Mouse (Mus musculus) stomach, embryonic 14.5 days (tissue): ENCODE measurements at regions not wholly inside any gene's neighbourhood (a gene's known extent, or its start where the extent isn't known, plus 50 kb on each side); places are given as distances from the start of the nearest gene placed in this dataset.

ENCODE experiments used
- ATAC-seq: fragments of 200-750 bp; cut with Nextera tagmentation; 2 replicates; pipeline ENCODE4 v1.8.0; 2017; ENCODE audit warnings: low read depth, moderate TSS enrichment; ENCODE audit not compliant: insufficient number of reproducible peaks, insufficient read depth, low FRiP score
- H3K27ac ChIP-seq: fragments of 300-500 bp; sonication (generic); 2 replicates; pipeline ENCODE4 v1.5.1; 2014; ENCODE audit warnings: mild to moderate bottlenecking, low read length, moderate library complexity, mixed read lengths
- H3K27me3 ChIP-seq: fragments of 300-500 bp; sonication (generic); 2 replicates; pipeline ENCODE4 v1.6.1; 2014; ENCODE audit warnings: low read length, control low read depth, mixed read lengths; ENCODE audit not compliant: control insufficient read depth, insufficient read depth
- H3K36me3 ChIP-seq: fragments of 300-500 bp; sonication (generic); 2 replicates; pipeline ENCODE4 v1.6.1; 2014; ENCODE audit warnings: mild to moderate bottlenecking, control low read depth, low read length, moderate library complexity, mixed read lengths; ENCODE audit not compliant: control insufficient read depth, insufficient read depth
- H3K4me1 ChIP-seq: fragments of 300-500 bp; sonication (generic); 2 replicates; pipeline ENCODE4 v1.6.1; 2014; ENCODE audit warnings: low read length, control low read depth, mixed read lengths; ENCODE audit not compliant: control insufficient read depth, insufficient read depth
- H3K4me2 ChIP-seq: fragments of 300-500 bp; sonication (generic); replicated peaks from 2 replicates; pipeline ENCODE4 v1.6.1; 2014; ENCODE audit warnings: low read depth, low read length, control low read depth
- H3K4me3 ChIP-seq: fragments of 300-500 bp; sonication (generic); 2 replicates; pipeline ENCODE4 v1.5.1; 2014; ENCODE audit warnings: low read depth, low read length, control low read depth
- H3K9ac ChIP-seq: fragments of 300-500 bp; sonication (generic); replicated peaks from 2 replicates; pipeline ENCODE4 v1.6.1; 2014; ENCODE audit warnings: low read depth, mild to moderate bottlenecking, control low read depth, low read length, moderate library complexity, mixed read lengths
- H3K9me3 ChIP-seq: fragments of 300-500 bp; sonication (generic); 2 replicates; pipeline ENCODE4 v1.6.1; 2016; ENCODE audit warnings: low read depth, low read length, control low read depth; ENCODE audit not compliant: control insufficient read depth
- WGBS: fragments of 180-500 bp; shearing (Covaris S2); extraction: QIAGEN DNeasy Blood & Tissue Kit; methylation state at CpG from one replicate; pipeline ENCODE4 v1.1.7; 2014; 5-methylcytosine and 5-hydroxymethylcytosine counted together

GRCm38 (mm10) chr2:61137378-61137777, 174.4 kb upstream of the Rbms1 start:
- H3K36me3 ChIP-seq, result no peaks in the 10 kb centered on the region
- no peak overlapping the region for H3K27ac ChIP-seq
- H3K9me3 ChIP-seq, result no peaks in the 10 kb centered on the region
- no peaks in the 10 kb centered on the region for H3K27me3 ChIP-seq
- no peak for ATAC-seq
- H3K4me3 ChIP-seq, result no peak overlapping the region
- WGBS, result 42% methylated on average over 3 of the region's 3 CpGs
- no peak overlapping the region for H3K4me2 ChIP-seq
- H3K4me1 ChIP-seq, result peaks cover 16% of the 10 kb centered on the region
- no peak overlapping the region for H3K9ac ChIP-seq

- H3K4me2 ChIP-seq, result no peak overlapping the region
- ATAC-seq, result no peak
- H3K9me3 ChIP-seq, result no peaks in the 10 kb centered on the region
- H3K4me3 ChIP-seq, result no peak overlapping the region
- 40% methylated on average over 1 of the region's 1 CpGs for WGBS
- H3K9ac ChIP-seq, result no peak overlapping the region
- H3K27me3 ChIP-seq, result no peaks in the 10 kb centered on the region
- no peak overlapping the region for H3K27ac ChIP-seq
- peaks cover 16% of the 10 kb centered on the region for H3K4me1 ChIP-seq
- no peaks in the 10 kb centered on the region for H3K36me3 ChIP-seq
Measured at GRCm38 (mm10) chr2:61136926-61137325, 173.9 kb upstream of the Rbms1 start.

DNA sequence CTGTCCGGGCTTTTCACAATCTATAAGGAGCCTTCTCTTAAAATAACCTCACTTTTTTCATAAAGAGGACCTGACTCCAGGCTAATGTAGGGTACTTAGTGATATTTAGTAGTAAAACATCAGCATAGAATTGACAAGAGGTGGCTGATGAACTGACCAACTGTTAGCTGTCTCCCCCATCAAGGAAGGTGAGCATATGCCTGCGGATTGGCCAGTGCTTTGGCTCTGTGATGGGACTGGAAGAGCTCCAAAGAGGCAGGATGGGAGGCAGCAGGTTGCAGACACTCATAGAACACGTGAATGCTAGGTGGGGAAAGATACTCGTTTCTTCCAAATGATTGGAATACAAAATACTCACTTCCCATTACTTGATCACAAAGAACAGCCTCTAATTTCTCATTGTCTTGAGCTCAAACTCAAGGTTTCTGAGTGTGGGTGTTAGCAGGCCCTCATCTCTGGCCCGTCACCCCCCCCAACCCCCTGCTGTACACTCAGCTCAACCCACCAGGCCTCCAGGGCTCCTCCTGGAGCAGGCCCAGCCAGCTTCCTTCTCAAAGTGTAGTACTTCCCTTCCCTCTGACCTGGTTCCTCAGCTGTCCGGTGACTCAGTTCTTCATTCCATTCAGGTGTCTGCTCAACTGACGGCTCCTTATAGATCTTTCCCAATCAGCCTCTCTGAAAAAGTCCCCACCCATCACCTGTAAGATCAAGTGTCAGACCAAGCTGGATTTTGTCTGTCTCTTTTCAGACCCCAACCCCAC, 160.2 kb upstream of the Rbms1 start:
- WGBS, result 75% methylated on average over 7 of the region's 7 CpGs
- no peak overlapping the region for H3K4me2 ChIP-seq
- no peaks in the 10 kb centered on the region for H3K4me1 ChIP-seq
- no peak overlapping the region for H3K9ac ChIP-seq
- no peaks in the 10 kb centered on the region for H3K27me3 ChIP-seq
- no peaks in the 10 kb centered on the region for H3K9me3 ChIP-seq
- no peaks in the 10 kb centered on the region for H3K36me3 ChIP-seq
- no peak overlapping the region for H3K27ac ChIP-seq
- no peak overlapping the region for H3K4me3 ChIP-seq
- ATAC-seq, result no peak

GRCm38 (mm10) chr2:61121281-61121680, 158.3 kb upstream of the Rbms1 start:
- no peaks in the 10 kb centered on the region for H3K36me3 ChIP-seq

GRCm38 (mm10) chr2:61114620-61115019, 151.6 kb upstream of the Rbms1 start:
- Histone ChIP-seq H3K36me3 (no peaks in the 10 kb centered on the region), H3K4me3 (no peak overlapping the region), H3K4me2 (no peak overlapping the region), H3K9ac (no peak overlapping the region), H3K27ac (no peak overlapping the region), H3K27me3 (no peaks in the 10 kb centered on the region), H3K4me1 (no peaks in the 10 kb centered on the region), H3K9me3 (no peaks in the 10 kb centered on the region)
- WGBS, result 43% methylated on average over 2 of the region's 2 CpGs
- no peak for ATAC-seq

More at GRCm38 (mm10) chr2:61121281-61121680, 158.3 kb upstream of the Rbms1 start:
- H3K27me3 ChIP-seq, result no peaks in the 10 kb centered on the region
- H3K9ac ChIP-seq, result no peak overlapping the region
- H3K4me1 ChIP-seq, result no peaks in the 10 kb centered on the region
- no peak overlapping the region for H3K27ac ChIP-seq
- ATAC-seq, result no peak
- no peak overlapping the region for H3K4me3 ChIP-seq
- H3K4me2 ChIP-seq, result no peak overlapping the region
- WGBS, result 86% methylated on average over 5 of the region's 5 CpGs
- H3K9me3 ChIP-seq, result no peaks in the 10 kb centered on the region

GRCm38 (mm10) chr2:61113916-61114315, 150.9 kb upstream of the Rbms1 start:
- ATAC-seq, result no peak
- Histone ChIP-seq H3K36me3 (no peaks in the 10 kb centered on the region), H3K27ac (no peak overlapping the region)

GRCm38 (mm10) chr2:61110591-61110990, 147.6 kb upstream of the Rbms1 start:
- H3K4me3 ChIP-seq, result no peak overlapping the region
- ATAC-seq, result no peak
- no peaks in the 10 kb centered on the region for H3K9me3 ChIP-seq
- H3K27ac ChIP-seq, result no peak overlapping the region
- no peak overlapping the region for H3K9ac ChIP-seq
- H3K36me3 ChIP-seq, result no peaks in the 10 kb centered on the region
- no peaks in the 10 kb centered on the region for H3K27me3 ChIP-seq
- 49% methylated on average over 9 of the region's 9 CpGs for WGBS
- H3K4me2 ChIP-seq, result no peak overlapping the region
- no peaks in the 10 kb centered on the region for H3K4me1 ChIP-seq

More at GRCm38 (mm10) chr2:61113916-61114315, 150.9 kb upstream of the Rbms1 start:
- H3K4me2 ChIP-seq, result no peak overlapping the region
- no peaks in the 10 kb centered on the region for H3K4me1 ChIP-seq
- H3K9me3 ChIP-seq, result no peaks in the 10 kb centered on the region
- no peak overlapping the region for H3K4me3 ChIP-seq
- H3K27me3 ChIP-seq, result no peaks in the 10 kb centered on the region
- no peak overlapping the region for H3K9ac ChIP-seq
- WGBS, result 75% methylated on average over 6 of the region's 6 CpGs

GRCm38 (mm10) chr2:61109564-61109963, 146.6 kb upstream of the Rbms1 start:
- Histone ChIP-seq H3K4me1 (no peaks in the 10 kb centered on the region), H3K27ac (no peak overlapping the region), H3K4me2 (no peak overlapping the region), H3K27me3 (no peaks in the 10 kb centered on the region), H3K4me3 (no peak overlapping the region), H3K9ac (no peak overlapping the region), H3K36me3 (no peaks in the 10 kb centered on the region), H3K9me3 (no peaks in the 10 kb centered on the region)
- WGBS, result 68% methylated on average over 3 of the region's 3 CpGs
- no peak for ATAC-seq

DNA sequence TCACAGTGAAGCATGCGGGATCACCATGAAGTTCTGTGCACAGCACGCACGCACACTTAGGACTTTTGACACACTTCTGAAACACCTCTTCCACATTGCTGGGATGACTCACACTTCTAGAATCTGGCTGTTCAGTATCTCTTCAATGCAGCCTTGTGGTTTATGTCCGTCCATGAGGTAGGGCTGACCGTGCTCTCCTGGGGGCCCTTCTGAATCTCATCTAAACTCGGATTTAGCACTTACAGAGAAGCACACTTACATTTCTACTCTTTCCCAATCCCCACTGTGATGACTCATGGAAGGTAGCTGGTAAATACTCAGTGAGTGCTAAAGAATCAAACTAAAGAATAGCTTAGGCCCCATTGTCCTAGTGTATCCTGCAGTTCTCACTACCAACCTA, 142.2 kb upstream of the Rbms1 start:
- Histone ChIP-seq H3K27me3 (no peaks in the 10 kb centered on the region), H3K4me3 (no peak overlapping the region), H3K9me3 (no peaks in the 10 kb centered on the region), H3K4me2 (no peak overlapping the region), H3K27ac (no peak overlapping the region), H3K4me1 (no peaks in the 10 kb centered on the region), H3K36me3 (no peaks in the 10 kb centered on the region), H3K9ac (no peak overlapping the region)
- WGBS, result 87% methylated on average over 6 of the region's 6 CpGs
- no peak for ATAC-seq
